Mouse (Mus musculus) megakaryocyte-erythroid progenitor cell, adult 5-6 weeks (primary cell): ENCODE measurements around the gene Fam89b. TPM values are rescaled to one million over a fixed set of nuclear protein-coding genes. Genes with fewer than 3 reads are reported as not detected.
"Not testable (repeated sequence)": the region's sequence is repeated elsewhere in the genome, so short reads cannot be mapped to it uniquely, and the experiment has no call there.

ENCODE experiments used
- ATAC-seq: replicated peaks from 2 replicates; pipeline ENCODE4 v1.8.0; 2016; ENCODE audit warnings: mild to moderate bottlenecking, inconsistent platforms; ENCODE audit not compliant: severe bottlenecking, poor library complexity, low FRiP score, low TSS enrichment
- total RNA-seq, 2 experiments: library from RNA; stranded (forward) in 1 of 2; stranded (reverse) in 1 of 2; fragments of 200-1000, 215-1000 nt in 1 of 2; fragments of >200 nt in 1 of 2; fragmentation: Nextera tagmentation in 1 of 2; gene quantifications; 2 replicates each; pipeline ENCODE4 v1.2.3; 2014 to 2017

The Fam89b gene
- total RNA-seq, 2 experiments from 2014 or later: 12.5 to 34.3 TPM

DNA sequence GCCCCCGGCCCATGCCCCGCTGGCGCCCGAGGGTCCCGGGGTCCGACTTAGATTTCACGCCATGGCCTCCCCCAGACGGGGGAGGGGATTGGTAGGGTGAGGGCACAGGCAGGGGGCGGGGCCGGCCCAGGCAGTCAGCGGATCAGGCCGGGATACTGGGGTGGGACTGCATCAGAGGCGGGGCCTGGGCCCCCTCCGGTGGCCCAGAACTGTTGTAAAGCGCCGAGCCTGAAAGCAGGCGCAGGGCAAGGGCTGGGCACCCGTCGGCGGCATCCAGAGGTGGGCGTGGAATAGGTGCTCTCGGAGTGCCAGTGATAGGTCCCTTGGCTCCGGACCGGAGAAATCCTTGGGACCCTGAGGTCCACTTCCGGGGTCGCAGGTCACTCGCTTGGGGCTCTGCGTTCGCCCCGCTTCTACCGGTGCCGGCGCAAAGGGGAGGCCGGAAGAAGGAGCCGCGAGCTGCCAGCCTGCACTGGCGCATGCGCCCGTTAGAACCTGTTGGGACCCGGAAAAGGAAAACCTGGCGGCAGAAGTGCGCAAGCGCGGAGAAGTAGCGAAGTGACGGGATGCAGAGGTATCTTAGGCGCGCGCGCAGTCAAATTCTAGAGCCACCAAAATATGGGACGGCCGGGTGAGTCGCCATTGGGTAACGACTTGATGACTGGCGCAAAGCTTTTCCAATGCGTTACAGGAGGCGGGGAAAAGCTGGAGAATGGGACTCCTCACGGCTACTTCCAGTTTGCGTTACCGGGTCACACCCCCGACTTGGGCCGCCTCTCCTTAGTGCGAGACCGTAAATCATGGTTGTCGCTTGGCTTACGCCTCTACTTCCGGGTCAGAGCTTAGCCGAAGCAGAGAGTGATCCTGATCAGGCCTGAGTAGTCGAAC lies 41.0 kb downstream of the Fam89b start, which contains the start of the genes Map3k11 and Pcnx3:
Map3k11 (plus strand) TSS at position 543 of the 888 bp plus-strand sequence.
Pcnx3 (minus strand) TSS at position 709 of the 888 bp plus-strand sequence.
- peak; percentile 76 for ATAC-seq

DNA sequence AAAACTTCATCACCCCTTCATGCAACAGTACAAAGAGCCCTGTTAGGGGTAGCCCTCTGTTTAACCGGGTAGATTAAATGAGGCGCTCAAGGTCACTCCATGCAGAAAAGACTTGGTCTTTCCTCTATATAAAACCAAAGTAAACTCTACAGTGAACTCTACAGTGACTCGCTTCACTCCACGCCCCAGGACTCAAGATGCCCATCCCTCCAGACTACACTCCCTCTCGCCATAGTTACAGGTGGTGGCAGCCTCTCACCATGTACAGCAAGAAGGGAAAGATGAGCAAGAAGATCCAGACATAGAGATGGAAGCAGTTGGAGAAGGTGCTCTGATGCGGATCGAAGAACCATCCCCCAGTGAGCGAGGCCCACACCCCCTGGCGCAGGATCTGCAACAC lies 41.7 kb downstream of the Fam89b start:
- no peak for ATAC-seq

DNA sequence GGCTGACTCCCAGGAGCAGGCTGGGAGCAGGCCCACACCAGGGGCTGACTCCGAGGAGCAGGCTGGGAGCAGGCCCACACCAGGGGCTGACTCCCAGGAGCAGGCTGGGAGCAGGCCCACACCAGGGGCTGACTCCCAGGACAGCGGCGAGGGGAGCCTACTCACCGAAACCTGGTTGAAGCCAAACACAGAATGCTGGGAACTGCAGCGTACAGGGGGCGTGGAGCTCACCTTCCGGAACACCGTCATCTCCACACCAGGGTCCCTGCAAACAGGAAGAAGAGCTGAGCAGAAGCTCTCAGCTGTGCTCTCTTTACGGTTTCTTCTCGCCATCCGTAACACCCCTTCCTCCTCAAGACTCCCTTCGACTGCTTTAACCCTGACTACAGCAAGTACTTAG lies 42.5 kb downstream of the Fam89b start:
- not testable (repeated sequence) for ATAC-seq

DNA sequence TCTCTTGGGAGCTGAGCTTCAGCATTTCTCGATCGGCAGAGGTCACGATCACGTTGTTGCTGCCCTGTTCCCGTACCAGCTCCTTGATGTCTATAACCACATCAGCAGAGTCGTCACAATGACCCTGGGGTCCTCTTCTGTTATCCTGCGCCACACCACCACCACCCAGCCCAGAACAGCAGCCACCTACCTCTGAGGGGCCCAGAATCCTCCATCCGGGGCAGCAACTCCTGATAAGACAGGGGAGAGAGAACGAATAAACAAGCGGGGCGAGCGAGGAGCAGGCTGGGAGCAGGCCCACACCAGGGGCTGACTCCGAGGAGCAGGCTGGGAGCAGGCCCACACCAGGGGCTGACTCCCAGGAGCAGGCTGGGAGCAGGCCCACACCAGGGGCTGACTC lies 43.0 kb downstream of the Fam89b start:
- no peak for ATAC-seq

DNA sequence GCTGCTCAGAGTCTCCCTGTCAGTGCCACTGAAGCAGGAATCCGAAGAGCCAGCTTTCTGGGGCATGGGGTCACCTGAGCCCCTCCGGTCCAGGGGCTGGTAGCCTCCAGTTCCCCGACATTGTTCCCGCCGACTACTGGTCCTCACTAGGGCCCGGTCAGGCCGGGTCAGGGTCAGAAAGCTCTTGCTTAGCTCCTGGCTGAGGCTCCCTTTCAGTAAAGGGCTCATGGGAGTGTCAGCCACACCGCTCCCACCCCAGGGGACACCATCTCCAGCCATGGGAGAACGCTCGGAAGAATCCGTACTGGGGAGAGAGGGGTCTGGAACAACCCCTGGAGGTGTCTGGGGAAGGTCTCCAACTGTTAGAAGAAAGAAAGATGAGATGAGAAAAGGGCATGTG lies 43.6 kb downstream of the Fam89b start:
- ATAC-seq: no peak

DNA sequence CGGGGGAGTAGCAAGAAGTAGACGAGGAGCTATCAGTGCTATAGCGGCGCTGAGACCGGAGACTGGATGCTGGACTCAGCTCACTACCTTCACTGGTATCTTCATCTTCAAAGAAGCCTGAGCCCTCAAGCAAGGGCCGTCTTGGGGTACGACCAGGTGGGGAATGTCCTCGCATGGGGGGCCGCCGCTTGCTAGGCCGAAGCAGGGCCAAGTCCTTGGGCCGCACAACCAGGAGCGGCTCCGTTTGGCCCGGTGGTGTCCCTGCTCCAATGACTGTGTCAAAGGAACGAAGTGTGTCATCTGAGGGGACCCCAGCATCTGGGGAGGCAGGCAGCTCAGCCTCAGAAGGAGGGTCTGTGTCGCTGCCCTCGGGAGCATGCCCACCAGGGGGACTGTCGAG lies 44.0 kb downstream of the Fam89b start:
- no peak for ATAC-seq

DNA sequence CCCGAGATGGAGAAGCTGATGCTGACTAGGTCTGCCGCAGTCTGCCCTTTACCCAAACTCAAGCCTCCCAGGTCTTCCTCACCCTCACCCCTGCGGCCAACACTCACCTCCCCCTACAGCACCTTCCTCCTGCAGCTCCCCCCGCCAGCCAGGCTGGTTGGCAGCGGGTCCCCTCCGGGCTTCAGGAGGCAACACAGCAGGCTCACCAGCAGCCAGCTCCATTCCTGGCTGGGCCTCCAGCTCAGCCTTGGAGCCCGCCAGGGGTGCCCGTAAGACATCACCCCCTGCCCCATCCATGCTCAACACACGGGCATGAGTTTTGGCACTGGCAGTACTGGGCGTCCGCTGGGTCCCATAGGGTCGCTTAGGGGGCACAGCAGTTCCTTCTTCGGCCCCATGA lies 44.5 kb downstream of the Fam89b start:
- ATAC-seq: no peak

DNA sequence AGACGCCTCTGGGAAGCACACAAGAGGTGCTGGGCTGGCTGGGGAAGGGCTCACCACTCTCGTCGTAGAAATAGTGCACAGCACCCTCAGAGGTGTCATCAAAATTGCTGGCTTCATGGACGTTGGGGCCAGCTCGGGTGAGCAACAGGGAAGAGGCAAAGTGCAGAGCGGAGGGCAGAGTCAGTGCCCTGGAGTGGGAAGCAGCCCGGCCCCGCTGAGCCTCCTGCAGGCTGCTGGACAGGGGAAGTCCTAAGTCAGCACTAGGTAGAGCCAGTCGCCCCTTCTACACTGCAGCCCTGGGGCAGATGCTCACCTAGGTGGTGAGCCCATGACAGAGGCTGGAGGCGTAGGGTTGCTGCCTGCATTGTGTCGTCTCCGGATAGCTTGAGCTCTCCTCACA lies 45.2 kb downstream of the Fam89b start:
- no peak for ATAC-seq

DNA sequence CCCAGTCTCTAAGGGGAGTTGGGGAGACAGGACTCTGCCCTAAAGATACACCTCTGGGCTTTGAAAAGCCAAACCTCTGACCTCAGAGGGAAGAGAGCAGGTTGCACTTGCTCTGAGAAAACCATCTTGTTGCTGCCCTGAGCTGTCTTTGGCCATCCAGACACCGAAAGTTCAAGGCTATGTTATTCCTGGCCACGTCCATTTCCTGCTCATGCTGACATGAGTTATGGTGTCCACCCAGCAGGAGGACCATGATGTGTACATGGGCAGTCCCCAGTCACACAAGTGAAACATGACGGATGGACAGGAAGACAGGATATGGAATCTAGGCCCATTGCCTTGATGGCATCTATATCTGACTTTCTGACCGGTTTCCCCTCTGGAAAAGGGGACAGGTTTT lies 49.0 kb downstream of the Fam89b start:
- ATAC-seq: no peak

Other genes starting within 250 kb of the Fam89b start
- gene Mus81, start 241.3 kb downstream of the Fam89b start, total RNA-seq (2014; fragmentation: Nextera tagmentation): 24.6 and 40.6 TPM in 2 replicates
- gene Mus81, start 241.3 kb downstream of the Fam89b start, total RNA-seq (2017): 6.4 and 11.4 TPM in 2 replicates
- 862 and 969 TPM in 2 replicates for gene Cfl1, start 239.2 kb downstream of the Fam89b start, total RNA-seq (2014; fragmentation: Nextera tagmentation)
- gene Cfl1, start 239.2 kb downstream of the Fam89b start, total RNA-seq (2017): 783 and 1,100 TPM in 2 replicates
- 1.6 and 4.6 TPM in 2 replicates for gene 1700020D05Rik, start 225.9 kb downstream of the Fam89b start, total RNA-seq (2014; fragmentation: Nextera tagmentation)
- 0.88 TPM in 1 of 2 replicates, not detected in the other for gene 1700020D05Rik, start 225.9 kb downstream of the Fam89b start, total RNA-seq (2017)
- gene Snx32, start 219.1 kb downstream of the Fam89b start, total RNA-seq (2014; fragmentation: Nextera tagmentation): 6.6 TPM in 2 replicates
- gene Snx32, start 219.1 kb downstream of the Fam89b start, total RNA-seq (2017): 0.61 and 4.6 TPM in 2 replicates
- gene Ovol1, start 169.0 kb downstream of the Fam89b start, total RNA-seq (2014; fragmentation: Nextera tagmentation): not detected in 2 replicates
- gene Ovol1, start 169.0 kb downstream of the Fam89b start, total RNA-seq (2017): not detected in 2 replicates
- 4.0 and 5.5 TPM in 2 replicates for gene Ap5b1, start 161.6 kb downstream of the Fam89b start, total RNA-seq (2014; fragmentation: Nextera tagmentation)
- gene Ap5b1, start 161.6 kb downstream of the Fam89b start, total RNA-seq (2017): 1.4 and 4.3 TPM in 2 replicates
- 173 and 247 TPM in 2 replicates for gene Rnaseh2c, start 127.8 kb downstream of the Fam89b start, total RNA-seq (2014; fragmentation: Nextera tagmentation)
- 72.8 and 97.8 TPM in 2 replicates for gene Rnaseh2c, start 127.8 kb downstream of the Fam89b start, total RNA-seq (2017)
- gene Kat5, start 119.4 kb downstream of the Fam89b start, total RNA-seq (2014; fragmentation: Nextera tagmentation): 46.2 and 55.6 TPM in 2 replicates
- 60.7 and 86.1 TPM in 2 replicates for gene Kat5, start 119.4 kb downstream of the Fam89b start, total RNA-seq (2017)
- gene Rela, start 92.2 kb downstream of the Fam89b start, total RNA-seq (2014; fragmentation: Nextera tagmentation): 64.8 and 66.0 TPM in 2 replicates
- 36.1 and 49.7 TPM in 2 replicates for gene Rela, start 92.2 kb downstream of the Fam89b start, total RNA-seq (2017)
- gene Sipa1, start 65.9 kb downstream of the Fam89b start, total RNA-seq (2014; fragmentation: Nextera tagmentation): 44.7 and 51.2 TPM in 2 replicates
- 16.4 and 16.5 TPM in 2 replicates for gene Sipa1, start 65.9 kb downstream of the Fam89b start, total RNA-seq (2017)
- 17.8 and 18.3 TPM in 2 replicates for gene Map3k11, start 40.9 kb downstream of the Fam89b start, total RNA-seq (2014; fragmentation: Nextera tagmentation)
- gene Map3k11, start 40.9 kb downstream of the Fam89b start, total RNA-seq (2017): 10.9 and 15.8 TPM in 2 replicates
- 55.8 and 72.0 TPM in 2 replicates for gene Pcnx3, start 40.7 kb downstream of the Fam89b start, total RNA-seq (2014; fragmentation: Nextera tagmentation)
- 8.2 and 14.4 TPM in 2 replicates for gene Pcnx3, start 40.7 kb downstream of the Fam89b start, total RNA-seq (2017)
- gene Kcnk7, start 25.3 kb downstream of the Fam89b start, total RNA-seq (2014; fragmentation: Nextera tagmentation): not detected in 2 replicates
- gene Kcnk7, start 25.3 kb downstream of the Fam89b start, total RNA-seq (2017): 0.19 TPM in 1 of 2 replicates, not detected in the other
- 43.9 and 46.1 TPM in 2 replicates for gene Ehbp1l1, start 3.3 kb downstream of the Fam89b start, total RNA-seq (2014; fragmentation: Nextera tagmentation)
- gene Ehbp1l1, start 3.3 kb downstream of the Fam89b start, total RNA-seq (2017): 42.4 and 43.6 TPM in 2 replicates
- gene Ltbp3, start 11.3 kb upstream of the Fam89b start, total RNA-seq (2014; fragmentation: Nextera tagmentation): 3.5 and 4.4 TPM in 2 replicates
- gene Ltbp3, start 11.3 kb upstream of the Fam89b start, total RNA-seq (2017): 3.4 TPM in 2 replicates
- gene Scyl1, start 41.8 kb upstream of the Fam89b start, total RNA-seq (2014; fragmentation: Nextera tagmentation): 28.7 and 43.4 TPM in 2 replicates
- 20.2 and 23.1 TPM in 2 replicates for gene Scyl1, start 41.8 kb upstream of the Fam89b start, total RNA-seq (2017)
- gene Frmd8, start 145.6 kb upstream of the Fam89b start, total RNA-seq (2014; fragmentation: Nextera tagmentation): 12.5 and 14.1 TPM in 2 replicates
- gene Frmd8, start 145.6 kb upstream of the Fam89b start, total RNA-seq (2017): 10.7 and 14.3 TPM in 2 replicates
- 10.0 and 20.1 TPM in 2 replicates for gene Slc25a45, start 148.2 kb upstream of the Fam89b start, total RNA-seq (2014; fragmentation: Nextera tagmentation)
- gene Slc25a45, start 148.2 kb upstream of the Fam89b start, total RNA-seq (2017): 11.7 and 11.9 TPM in 2 replicates
- gene Tigd3, start 164.5 kb upstream of the Fam89b start, total RNA-seq (2014; fragmentation: Nextera tagmentation): 5.3 and 5.9 TPM in 2 replicates
- gene Tigd3, start 164.5 kb upstream of the Fam89b start, total RNA-seq (2017): 2.2 and 3.1 TPM in 2 replicates
- gene Dpf2, start 183.4 kb upstream of the Fam89b start, total RNA-seq (2014; fragmentation: Nextera tagmentation): 91.2 and 95.9 TPM in 2 replicates
- gene Dpf2, start 183.4 kb upstream of the Fam89b start, total RNA-seq (2017): 75.0 and 124 TPM in 2 replicates
- 0.77 TPM in 1 of 2 replicates, not detected in the other for gene Cdc42ep2, start 195.2 kb upstream of the Fam89b start, total RNA-seq (2014; fragmentation: Nextera tagmentation)
- not detected in 2 replicates for gene Cdc42ep2, start 195.2 kb upstream of the Fam89b start, total RNA-seq (2017)
- gene Pola2, start 234.5 kb upstream of the Fam89b start, total RNA-seq (2014; fragmentation: Nextera tagmentation): 134 and 164 TPM in 2 replicates
- 62.6 and 87.0 TPM in 2 replicates for gene Pola2, start 234.5 kb upstream of the Fam89b start, total RNA-seq (2017)